Mouse (Mus musculus) erythroblast, adult 5-6 weeks (primary cell): ENCODE data around the gene Hectd2. TPM values are rescaled to one million over a fixed set of nuclear protein-coding genes. Genes with fewer than 3 reads are reported as not detected.

Source experiments
- ATAC-seq: replicated peaks from 2 replicates; pipeline ENCODE4 v1.8.0; 2016; ENCODE audit warnings: moderate number of reproducible peaks, mild to moderate bottlenecking, moderate TSS enrichment, inconsistent platforms; ENCODE audit not compliant: poor library complexity, low FRiP score, severe bottlenecking
- total RNA-seq, 2 experiments: library from RNA; stranded (forward) in 1 of 2; stranded (reverse) in 1 of 2; fragments of 150-400 nt in 1 of 2; fragments of 200-764, 138-1000 nt in 1 of 2; gene quantifications; 2 replicates each; pipeline versions ENCODE4 v1.2.3 to v1.2.4; 2015 to 2017; ENCODE audit warnings: low replicate concordance in 2 of 2

Hectd2 gene
- total RNA-seq, 2 experiments from 2014 or later: 2.9 TPM; not detected in 1

- ATAC-seq: no peak
These were observed 84.6 kb downstream of the Hectd2 start for GRCm38 (mm10) chr19:36639072-36639471.

- ATAC-seq: no peak
These were observed 86.7 kb downstream of the Hectd2 start for GRCm38 (mm10) chr19:36641128-36641527.

- no peak for ATAC-seq
These were observed 91.0 kb downstream of the Hectd2 start for GRCm38 (mm10) chr19:36645308-36645889.

- no peak for ATAC-seq
These were observed 91.8 kb downstream of the Hectd2 start for GRCm38 (mm10) chr19:36646132-36646828.

- ATAC-seq: no peak
These were observed 98.2 kb downstream of the Hectd2 start for GRCm38 (mm10) chr19:36652686-36653085.

GRCm38 (mm10) chr19:36662734-36663133 lies 108.3 kb downstream of the Hectd2 start:
- no peak for ATAC-seq

DNA sequence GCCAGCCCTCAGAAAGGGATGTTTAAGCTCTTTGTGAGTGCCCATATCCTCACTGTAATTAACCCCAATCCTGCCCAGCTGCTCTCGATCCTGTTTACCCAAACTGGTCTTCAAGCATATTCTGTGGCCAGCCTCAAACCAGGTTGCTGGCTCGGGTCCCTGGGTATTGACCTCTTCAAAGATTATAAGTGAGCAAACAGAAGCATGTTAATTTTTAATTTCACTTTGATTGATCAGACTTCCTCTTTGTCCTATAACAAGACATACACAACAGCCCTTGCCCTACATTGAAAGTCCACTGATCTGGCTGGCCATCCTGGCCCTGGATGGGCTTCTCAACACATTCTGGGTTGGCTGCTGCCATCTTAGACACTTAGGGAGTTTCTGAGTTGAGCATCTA lies 109.5 kb downstream of the Hectd2 start:
- ATAC-seq: no peak

DNA sequence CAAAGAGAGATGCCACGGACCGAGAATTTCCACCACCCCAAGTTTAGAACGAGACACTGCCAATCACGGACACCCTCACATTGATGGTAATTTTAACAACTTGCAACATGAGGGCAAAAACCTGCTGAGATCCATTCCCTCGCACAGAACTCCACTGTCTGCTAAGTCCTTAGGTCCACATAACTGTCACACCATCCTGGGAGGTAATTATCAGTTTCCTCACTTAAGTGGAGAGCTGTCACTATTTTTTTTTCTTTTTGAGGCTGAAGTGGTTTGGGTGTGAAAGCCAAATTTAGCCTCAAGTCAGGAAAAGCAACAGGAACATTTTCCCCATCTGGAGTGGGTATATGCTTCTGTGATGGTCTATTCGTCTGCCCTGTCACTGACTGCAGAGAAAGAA lies 110.0 kb downstream of the Hectd2 start:
- no peak for ATAC-seq

GRCm38 (mm10) chr19:36665206-36665605 lies 110.8 kb downstream of the Hectd2 start:
- ATAC-seq: no peak

DNA sequence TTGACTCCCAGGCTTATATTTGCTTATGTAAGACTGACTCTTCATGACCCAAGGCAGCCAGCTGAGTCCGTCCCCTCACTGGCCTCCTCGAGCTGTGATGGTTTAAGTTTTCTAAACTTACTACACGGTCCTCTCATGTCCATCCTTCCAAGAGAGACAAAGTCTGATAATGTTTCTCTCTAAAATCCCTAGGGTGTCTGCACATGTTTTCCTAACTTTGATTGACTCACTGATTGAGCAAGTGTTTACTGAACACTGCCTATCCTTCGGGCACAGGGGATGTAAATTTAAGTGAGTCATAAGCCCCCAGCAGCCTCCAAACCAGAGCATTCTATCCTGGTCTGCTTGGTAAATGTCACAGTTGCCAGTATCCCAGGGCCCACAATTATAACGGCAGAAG lies 111.2 kb downstream of the Hectd2 start:
- ATAC-seq: no peak

DNA sequence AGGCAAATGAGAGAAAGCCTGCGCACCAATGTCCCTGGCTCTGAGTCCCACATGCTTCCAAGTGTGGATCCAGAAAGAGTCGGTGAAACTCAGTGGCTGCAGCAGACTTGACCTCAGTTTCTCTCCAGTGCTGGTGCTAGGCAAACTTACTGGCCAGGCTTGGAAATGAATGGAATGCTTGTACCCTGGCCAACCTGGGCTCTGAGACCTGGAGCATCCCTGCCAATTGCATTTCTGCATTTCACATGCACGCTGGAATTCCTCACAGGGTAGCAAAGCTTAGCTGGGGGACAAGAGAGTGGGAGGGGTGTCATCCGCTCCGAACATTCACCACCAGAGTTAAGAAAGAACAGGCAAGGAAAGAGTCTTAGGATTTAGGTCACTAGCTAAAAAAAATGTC lies 112.0 kb downstream of the Hectd2 start:
- ATAC-seq: no peak

GRCm38 (mm10) chr19:36667368-36667767 lies 112.9 kb downstream of the Hectd2 start:
- no peak for ATAC-seq

DNA sequence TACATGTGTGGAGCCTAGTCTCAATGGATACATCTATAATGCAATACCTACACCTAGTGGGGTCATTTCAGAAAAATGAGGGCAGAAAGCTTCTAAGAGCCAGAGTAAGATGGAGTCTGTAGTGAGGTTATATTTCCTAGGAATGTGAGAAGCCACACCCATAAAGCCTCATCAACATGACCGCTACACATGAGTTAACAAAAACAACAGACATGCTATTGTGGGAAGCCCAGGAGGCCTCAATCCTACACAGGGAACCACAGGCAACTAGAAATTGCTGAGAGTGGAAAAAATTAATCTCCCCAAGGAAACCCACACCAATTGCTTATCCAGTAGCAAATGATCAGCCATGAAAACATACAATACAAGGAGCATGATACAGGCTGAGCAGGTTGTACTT lies 113.7 kb downstream of the Hectd2 start:
- ATAC-seq: no peak

DNA sequence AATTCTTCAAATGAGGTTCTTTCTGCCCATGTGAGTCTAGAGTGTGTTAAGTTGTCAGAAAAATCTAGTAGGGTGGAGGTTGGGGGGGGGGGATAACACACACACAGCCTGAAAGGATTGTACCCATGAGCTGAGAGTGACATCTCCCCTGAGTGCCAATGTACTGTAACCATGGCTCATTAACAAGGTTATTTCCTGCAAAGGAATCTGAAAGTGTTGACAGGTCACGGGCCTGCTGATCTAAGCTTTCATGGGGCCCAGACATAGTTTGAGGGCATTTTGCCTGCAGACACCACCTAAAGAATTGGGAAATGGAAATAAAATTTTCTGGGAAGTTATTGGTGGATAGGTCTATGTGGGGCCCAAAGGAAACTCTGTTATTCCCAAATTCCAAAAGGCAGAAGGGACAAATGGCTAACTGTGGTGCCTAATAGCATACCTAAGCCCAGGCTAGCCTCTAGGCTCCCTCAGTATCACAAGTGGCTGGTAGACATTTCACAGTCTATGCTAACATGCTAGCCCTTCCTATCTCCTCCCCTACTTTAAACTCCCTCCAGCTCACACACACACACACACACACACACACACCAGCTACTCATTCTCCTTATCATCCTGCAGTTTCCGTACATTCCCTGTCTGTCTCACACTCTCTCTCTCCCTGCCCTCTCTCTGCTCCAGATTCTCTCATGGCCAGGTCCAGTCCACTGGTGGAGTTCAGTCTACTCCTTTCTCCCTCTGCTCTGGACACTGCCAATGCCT lies 114.6 kb downstream of the Hectd2 start:
- no peak for ATAC-seq

- ATAC-seq: no peak
These were observed 115.4 kb downstream of the Hectd2 start for GRCm38 (mm10) chr19:36669720-36670451.

Other genes with a start within 250 kb of the Hectd2 start
- 18.6 and 27.2 TPM in 2 replicates for gene Pcgf5, start 206.3 kb upstream of the Hectd2 start, total RNA-seq (2015; ENCODE audit: low replicate concordance)
- 48.1 and 71.7 TPM in 2 replicates for gene Pcgf5, start 206.3 kb upstream of the Hectd2 start, total RNA-seq (2017; ENCODE audit: low replicate concordance)
- gene Ppp1r3c, start 182.0 kb downstream of the Hectd2 start, total RNA-seq (2015; ENCODE audit: low replicate concordance): not detected in 2 replicates
- not detected in 2 replicates for gene Ppp1r3c, start 182.0 kb downstream of the Hectd2 start, total RNA-seq (2017; ENCODE audit: low replicate concordance)